Mouse (Mus musculus) lung, postnatal 10 days (tissue): ENCODE data around the gene Trim2.

Experiments
- DNase-seq: peaks from one replicate; pipeline ENCODE4 v3.0.0; 2021

Trim2 gene

GRCm38 (mm10) chr3:84284796-84285195, 21.9 kb downstream of the Trim2 start:
- DNase-seq, result no peak

- peak; percentile 44 for DNase-seq
These were observed 23.2 kb downstream of the Trim2 start for GRCm38 (mm10) chr3:84283524-84283923.

- DNase-seq, result peak; percentile 13
These were observed 24.7 kb downstream of the Trim2 start for GRCm38 (mm10) chr3:84281936-84282371.

- no peak for DNase-seq
These were observed 27.9 kb downstream of the Trim2 start for GRCm38 (mm10) chr3:84278809-84279208.

DNA sequence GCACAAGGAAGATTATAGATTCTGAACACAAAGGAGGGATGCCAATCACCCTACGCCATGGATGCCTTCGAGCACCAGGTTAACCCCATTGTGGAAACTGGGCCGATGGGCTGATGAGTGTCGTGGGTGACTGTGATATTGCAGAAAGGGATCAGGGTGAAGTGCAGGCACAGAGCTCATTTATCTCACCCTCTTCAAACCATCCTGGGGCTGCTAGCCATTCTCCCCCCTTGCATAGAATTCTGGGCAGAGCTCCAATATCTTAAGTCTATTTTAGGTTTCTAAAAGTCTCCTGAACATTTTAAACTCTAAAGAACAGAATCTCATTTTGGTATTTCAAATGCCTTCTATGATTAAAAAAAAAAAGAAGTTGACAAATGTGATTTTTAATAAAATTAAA, 31.6 kb downstream of the Trim2 start:
- DNase-seq, result no peak

- no peak for DNase-seq
These were observed 34.2 kb downstream of the Trim2 start for GRCm38 (mm10) chr3:84272293-84273015.

GRCm38 (mm10) chr3:84271794-84272193, 34.9 kb downstream of the Trim2 start:
- DNase-seq, result no peak

DNA sequence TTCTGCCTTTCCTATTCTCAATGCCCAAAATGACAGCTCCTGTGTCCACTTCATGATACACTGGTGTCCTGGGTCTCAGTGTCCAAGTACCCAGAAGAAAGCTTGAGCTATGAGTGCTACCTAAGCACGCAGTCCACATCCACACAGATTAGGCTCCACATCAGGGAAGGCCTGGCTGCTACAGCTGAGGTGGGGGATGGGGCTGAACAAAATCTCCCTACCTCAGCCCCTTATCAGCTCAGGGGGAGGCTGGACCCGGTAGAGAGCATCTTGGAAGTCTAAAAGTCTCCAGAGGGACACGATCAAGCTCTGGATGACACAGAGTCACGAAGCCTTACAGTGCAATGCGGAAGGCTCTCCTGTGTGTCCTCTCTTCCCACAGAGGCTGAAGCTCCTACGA, 35.6 kb downstream of the Trim2 start:
- DNase-seq, result no peak

GRCm38 (mm10) chr3:84270624-84270995, 36.1 kb downstream of the Trim2 start:
- peak; percentile 34 for DNase-seq

DNA sequence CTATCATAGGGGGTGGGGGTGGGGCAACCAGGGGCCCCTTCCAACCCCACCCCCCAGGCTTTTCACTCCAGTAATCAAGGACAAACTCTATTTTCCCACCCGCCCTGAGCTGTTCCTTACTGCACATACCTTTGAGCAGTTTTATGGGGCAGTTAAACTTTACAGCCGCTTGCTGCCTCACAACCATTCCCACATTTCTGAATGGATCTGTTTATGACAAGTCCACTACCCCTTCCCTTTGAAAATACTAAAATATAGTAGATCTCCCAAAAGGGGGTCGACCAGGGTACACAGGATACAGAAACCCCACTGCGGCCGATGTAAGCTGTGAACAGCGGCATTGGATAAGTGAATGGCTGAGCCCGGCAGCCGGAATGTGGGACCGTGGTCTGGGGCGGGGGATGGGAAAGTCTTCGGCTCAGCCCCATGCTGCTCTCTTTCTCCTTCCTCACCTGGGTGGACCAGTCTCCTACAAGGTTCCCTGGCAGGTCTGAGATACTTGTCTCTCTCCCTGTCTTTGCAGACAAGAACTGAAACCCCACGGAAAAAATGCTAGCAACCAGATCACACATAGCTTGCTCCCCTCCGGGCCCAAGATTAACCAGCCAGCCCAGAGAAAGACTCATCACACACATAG, 36.6 kb downstream of the Trim2 start:
- no peak for DNase-seq

DNA sequence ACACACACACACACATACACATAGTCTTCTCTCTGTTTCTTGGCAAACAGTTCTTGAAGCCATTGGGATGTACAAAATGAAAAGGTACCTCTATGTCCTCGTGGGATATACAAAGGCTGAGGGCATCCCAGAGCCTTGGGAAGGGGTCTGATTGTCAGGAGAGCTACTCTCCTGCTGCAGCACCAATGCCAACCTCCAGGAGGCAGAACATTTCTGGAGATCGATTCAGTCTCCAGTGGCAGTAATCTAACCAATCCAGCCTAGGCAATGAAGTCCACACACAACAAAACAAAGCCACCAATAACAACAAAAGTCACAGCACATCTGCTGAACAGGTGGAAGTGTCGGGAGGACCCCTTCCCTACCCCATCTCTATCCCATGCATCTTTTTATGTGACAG, 38.2 kb downstream of the Trim2 start:
- DNase-seq, result peak; percentile 33

DNA sequence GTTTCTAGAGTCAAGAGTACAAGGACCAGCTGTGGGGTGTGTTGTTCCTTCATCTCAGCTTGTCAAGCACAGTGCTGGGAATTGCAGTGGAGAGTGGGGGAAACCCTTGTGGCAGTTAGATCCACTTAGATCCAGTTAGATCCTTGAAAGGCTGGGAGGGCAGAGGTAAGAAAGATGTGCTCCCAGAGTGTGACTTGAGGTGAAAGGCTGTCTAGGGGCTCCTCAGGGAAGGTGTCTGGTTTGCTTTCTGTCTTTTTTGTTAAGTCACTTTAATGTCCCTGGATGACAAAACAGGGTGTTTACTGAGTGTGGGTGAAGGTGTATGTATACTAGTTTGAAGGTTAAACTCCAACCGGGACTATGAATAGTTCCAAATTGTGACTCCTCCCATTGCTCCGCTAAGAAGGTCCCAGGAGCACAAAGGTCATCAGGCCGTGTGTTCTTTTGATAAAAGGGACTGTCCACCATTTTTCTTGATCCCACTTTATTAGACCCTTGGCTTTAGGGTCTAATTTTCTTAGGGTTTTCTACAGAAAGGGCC, 40.2 kb downstream of the Trim2 start:
- DNase-seq, result no peak

DNA sequence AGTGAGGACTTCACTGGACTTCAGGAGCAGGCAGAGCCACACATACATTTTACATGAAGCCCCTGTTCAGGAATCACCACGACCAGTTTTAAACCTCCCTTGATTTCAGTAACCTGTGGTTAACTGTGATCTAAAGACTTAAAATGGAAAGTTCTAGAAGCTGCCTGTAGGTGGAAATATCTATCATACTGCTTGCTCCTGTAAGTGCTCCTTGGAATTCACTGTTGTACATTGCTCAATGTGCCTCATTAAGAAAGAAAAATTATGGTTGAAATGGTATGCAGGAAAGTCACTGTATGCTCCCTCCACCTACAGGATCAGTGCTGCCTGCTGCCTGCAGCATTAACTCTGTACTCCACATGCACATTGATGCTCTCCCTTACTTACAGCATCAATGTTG, 41.6 kb downstream of the Trim2 start:
- DNase-seq, result no peak

DNA sequence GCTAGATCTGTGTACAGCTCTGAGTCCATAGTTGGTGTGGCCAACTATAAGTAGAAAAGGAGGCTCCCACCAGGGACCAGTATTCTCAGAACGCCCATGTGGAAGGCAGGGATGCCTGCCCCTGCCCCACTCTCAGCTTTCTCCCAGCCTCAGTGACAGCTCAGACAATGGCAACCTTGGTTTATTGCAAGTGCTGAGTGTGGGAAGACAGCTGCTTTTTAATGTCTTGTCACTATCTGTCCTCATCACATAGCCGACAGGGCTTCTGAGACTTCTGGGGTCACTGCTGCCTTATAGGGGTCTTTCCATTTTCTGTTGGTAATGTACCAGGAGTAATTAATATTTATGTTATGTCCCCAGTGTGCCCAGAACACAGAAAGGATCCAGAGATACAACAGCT, 42.3 kb downstream of the Trim2 start:
- DNase-seq, result no peak

DNA sequence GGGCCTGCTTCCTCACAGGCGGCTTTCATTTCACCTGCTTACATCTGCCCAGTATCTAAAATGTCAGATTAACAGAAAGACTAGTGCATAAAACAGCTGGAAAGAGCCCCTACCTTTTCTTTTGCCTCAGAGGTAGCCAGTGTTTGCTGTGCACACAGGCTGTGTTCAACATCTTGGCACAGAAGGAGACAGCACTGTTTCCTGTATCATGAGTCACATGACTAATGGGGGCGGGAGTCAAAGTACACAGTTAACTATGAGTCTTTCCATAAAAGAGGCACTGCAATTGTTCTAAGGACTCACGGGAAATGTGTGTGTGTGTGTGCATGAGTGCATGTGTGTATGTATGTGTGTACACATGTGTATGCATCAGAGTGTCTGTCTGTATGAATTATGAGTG, 43.9 kb downstream of the Trim2 start:
- no peak for DNase-seq

- no peak for DNase-seq
These were observed 44.8 kb downstream of the Trim2 start for GRCm38 (mm10) chr3:84261863-84262262.

- no peak for DNase-seq
These were observed 45.8 kb downstream of the Trim2 start for GRCm38 (mm10) chr3:84260837-84261236.

DNA sequence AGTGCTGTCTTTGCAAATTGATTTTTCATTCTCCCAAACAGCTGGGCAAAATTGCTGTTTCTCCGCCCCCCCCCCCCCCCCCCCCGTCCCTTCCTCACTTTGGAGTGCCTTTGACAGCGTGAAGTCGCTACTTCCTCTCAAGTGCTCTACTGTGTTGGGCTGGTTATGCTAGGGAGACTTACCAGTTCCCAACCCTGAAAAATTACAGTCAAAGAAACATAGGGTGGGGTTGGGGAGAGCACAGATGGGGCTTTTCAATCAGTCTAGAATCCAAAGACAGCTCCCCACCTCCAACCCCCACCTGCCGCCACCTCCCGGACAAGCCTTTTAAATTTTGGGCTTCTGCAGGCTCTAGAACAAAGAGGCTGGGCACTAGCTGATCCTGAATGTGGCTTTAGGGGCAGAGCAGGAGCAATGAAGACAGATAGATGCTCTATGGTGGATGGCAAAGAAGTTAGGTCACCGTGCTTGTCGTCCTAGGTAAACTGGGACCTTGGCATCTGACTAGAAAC, 46.6 kb downstream of the Trim2 start:
- DNase-seq, result peak; percentile 8

DNA sequence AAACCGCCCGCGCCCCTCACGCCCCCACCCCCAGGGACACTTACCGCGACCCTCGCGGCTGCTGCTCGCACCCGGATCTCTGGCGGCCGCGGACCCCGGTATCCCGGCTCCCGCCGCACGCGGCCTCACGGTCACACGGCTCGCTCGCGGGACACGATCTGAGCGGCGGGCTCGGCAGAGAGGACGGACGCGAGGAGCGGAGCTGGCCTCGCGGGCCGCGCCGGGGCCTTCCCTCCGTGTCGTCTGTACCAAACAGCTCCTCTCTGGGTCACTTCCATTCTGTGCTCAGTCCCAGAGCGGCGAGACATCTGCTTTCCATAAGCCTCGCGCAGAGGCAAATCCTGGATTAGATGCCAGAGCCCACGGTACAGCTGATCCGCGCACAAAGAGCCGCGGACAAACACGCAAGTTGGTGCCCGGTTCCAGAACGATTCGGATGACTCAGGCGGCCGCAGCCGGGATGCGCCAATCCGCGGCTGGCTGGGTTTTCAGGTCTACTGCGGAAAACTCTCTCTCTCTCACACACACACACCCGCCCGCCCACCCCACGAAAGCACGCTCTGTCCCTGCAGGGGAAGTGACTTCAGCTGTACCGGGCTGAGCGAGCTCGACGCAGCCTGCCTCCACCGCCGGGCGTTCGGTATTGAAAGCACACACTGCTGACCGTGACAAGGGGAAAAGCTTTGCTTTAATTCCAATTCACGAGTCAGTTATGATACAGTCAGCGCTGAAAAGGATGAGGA, 47.2 kb downstream of the Trim2 start:
- peak; percentile 72 for DNase-seq

- DNase-seq, result no peak
These were observed 48.1 kb downstream of the Trim2 start for GRCm38 (mm10) chr3:84258518-84259031.

- no peak for DNase-seq
These were observed 48.6 kb downstream of the Trim2 start for GRCm38 (mm10) chr3:84257989-84258517.

DNA sequence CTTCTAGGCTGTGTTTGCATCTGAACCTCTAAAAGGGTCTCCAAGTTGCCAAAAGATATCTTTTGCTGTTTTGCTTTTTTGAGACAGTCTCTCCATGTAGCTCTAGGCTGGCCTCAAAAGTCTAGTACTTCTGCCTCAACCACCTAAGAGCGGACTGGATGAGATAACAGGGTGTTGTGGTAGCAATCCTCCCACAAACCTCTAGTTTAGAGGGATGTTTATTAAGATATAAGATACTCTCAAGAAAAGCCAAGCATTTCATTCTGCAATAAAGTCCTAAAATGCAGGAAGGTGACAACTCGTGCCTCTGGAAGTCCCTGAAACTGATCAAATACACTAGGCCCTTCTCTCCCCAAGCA, 52.2 kb downstream of the Trim2 start:
- no peak for DNase-seq
